Mouse (Mus musculus): ENCODE data around the gene Gjb4.

Gjb4 gene

GRCm38 (mm10) chr4:127306915-127307314 is 47.0 kb downstream of the Gjb4 start:
- DNase-seq (ENCODE audit: low spot score) = no peak

- no peak for DNase-seq (ENCODE audit: low spot score)
Measured at GRCm38 (mm10) chr4:127303796-127304195, 50.1 kb downstream of the Gjb4 start.
